Mouse (Mus musculus) bone marrow, adult 2 months (tissue): ENCODE measurements around the gene Gm45213.

Experiments
- CTCF ChIP-seq: fragments of 200-500 bp; IDR thresholded peaks from 2 replicates; pipeline ENCODE4 v1.5.1; 2011; ENCODE audit warnings: low read length, control low read depth; ENCODE audit not compliant: control insufficient read depth, insufficient read depth
- POLR2A ChIP-seq: fragments of 200-500 bp; IDR thresholded peaks from 2 replicates; pipeline ENCODE4 v1.6.1; 2011; ENCODE audit warnings: low read depth, mild to moderate bottlenecking, control low read depth, low read length, borderline replicate concordance; ENCODE audit not compliant: control insufficient read depth

DNA sequence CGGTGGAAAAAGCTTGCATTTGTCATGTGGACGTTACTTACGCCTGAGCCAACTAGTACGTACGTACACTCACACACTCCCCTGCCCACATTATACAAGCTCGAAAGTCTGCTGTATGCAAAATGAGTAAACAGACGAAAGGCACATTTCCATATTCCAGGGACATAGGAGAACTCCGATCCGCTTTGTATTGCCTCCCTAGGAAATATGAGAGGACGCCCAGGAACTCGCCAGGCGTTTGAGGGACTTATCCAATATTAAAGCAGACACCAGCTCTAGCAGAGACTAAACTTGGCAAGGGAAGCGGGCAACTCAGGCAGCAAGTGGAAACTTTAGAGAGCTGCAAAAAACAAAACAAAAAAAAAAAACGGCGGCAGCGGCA, 34.5 kb upstream of the Gm45213 start:
- TF ChIP-seq CTCF, result no peak
- no peak for TF ChIP-seq POLR2A
